14 mouse cellular contexts compared by ENCODE assay signal in genomic region chr9:56504511-56504910, GRCm38 (mm10).
DNase-seq lines count a peak whose midpoint lies in the region; ATAC-seq and TF ChIP-seq lines count a peak whose summit lies in the region.
"Had no signal": no experiment of that assay in that cellular context is flagged by ENCODE, and none has a peak within 500 bp of the region (broad histone marks: within the 10 kb centered on the region; RNA-seq: fewer than 3 reads in every experiment).

No protein-coding gene starts in this region.

- no peak for ATAC-seq in heart, embryonic 12.5 days (ENCODE audit: insufficient number of reproducible peaks, low FRiP score)
- ATAC-seq in liver, embryonic 12.5 days = no peak
- no peak for ATAC-seq in embryonic facial prominence, embryonic 14.5 days (ENCODE audit: low read depth)
- ATAC-seq in liver, embryonic 16.5 days (ENCODE audit: low read depth) = no peak
- ATAC-seq in forebrain, postnatal 0 days = no peak
- ATAC-seq: CD4-positive, CD25-positive, alpha-beta regulatory T cell, adult 4 months; midbrain, embryonic 15.5 days had no signal

- H3K79me2 ChIP-seq in liver, adult 2 months (ENCODE audit: control insufficient read depth, insufficient read depth, low read length) = no peaks in the 10 kb centered on the region

- H3K36me3 ChIP-seq in heart, embryonic 12.5 days = no peaks in the 10 kb centered on the region
- H3K36me3 ChIP-seq in liver, adult 2 months (ENCODE audit: control insufficient read depth, insufficient read depth, low read length) = no peaks in the 10 kb centered on the region
- no peaks in the 10 kb centered on the region for H3K36me3 ChIP-seq in liver, embryonic 12.5 days
- no peaks in the 10 kb centered on the region for H3K36me3 ChIP-seq in embryonic facial prominence, embryonic 14.5 days (ENCODE audit: control insufficient read depth, insufficient read depth, low read length)
- no peaks in the 10 kb centered on the region for H3K36me3 ChIP-seq in liver, embryonic 16.5 days (ENCODE audit: control insufficient read depth, insufficient read depth)
- no peaks in the 10 kb centered on the region for H3K36me3 ChIP-seq in forebrain, postnatal 0 days (ENCODE audit: insufficient read depth)
- H3K36me3 ChIP-seq: midbrain, embryonic 15.5 days; neural tube, embryonic 15.5 days had no signal

- TF ChIP-seq POLR2A in liver, adult 2 months (IDR thresholded peaks at IDR 0.05; ENCODE audit: extremely low read depth, insufficient read depth, low read length) = no peak

- no peak for DNase-seq in heart, adult 18-20 months
- DNase-seq in liver, adult 2 months (ENCODE audit: extremely low read depth, low read depth, low spot score) = no peak
- no peak for DNase-seq in embryonic facial prominence, embryonic 14.5 days (ENCODE audit: low spot score)
- DNase-seq in c-Kit-positive CD71-positive TER-119-positive erythroid progenitor cells, embryonic 14.5 days (ENCODE audit: low spot score) = no peak
- no peak for DNase-seq in forebrain, postnatal 0 days
- DNase-seq: cerebellum, postnatal 14 days; right cerebral cortex, postnatal 14 days had no signal

- 58% methylated on average over 5 of the region's 5 CpGs for WGBS in heart, embryonic 12.5 days
- 72% methylated on average over 5 of the region's 5 CpGs for WGBS in liver, adult 2 months
- 38% methylated on average over 5 of the region's 5 CpGs for WGBS in liver, embryonic 12.5 days (ENCODE audit: insufficient replicate concordance)
- WGBS in embryonic facial prominence, embryonic 14.5 days = 30% methylated on average over 5 of the region's 5 CpGs
- WGBS in liver, embryonic 16.5 days (ENCODE audit: insufficient replicate concordance) = 42% methylated on average over 5 of the region's 5 CpGs
- WGBS in forebrain, postnatal 0 days = 41% methylated on average over 5 of the region's 5 CpGs

- no peak overlapping the region for H3K4me3 ChIP-seq in heart, embryonic 12.5 days
- H3K4me3 ChIP-seq in liver, adult 2 months (ENCODE audit: insufficient read depth, low read depth, low read length) = no peak overlapping the region
- H3K4me3 ChIP-seq in liver, embryonic 12.5 days = no peak overlapping the region
- H3K4me3 ChIP-seq in embryonic facial prominence, embryonic 14.5 days (ENCODE audit: low read depth, low read length) = no peak overlapping the region
- H3K4me3 ChIP-seq in liver, embryonic 16.5 days (ENCODE audit: low read depth, low read length) = no peak overlapping the region
- no peak overlapping the region for H3K4me3 ChIP-seq in forebrain, postnatal 0 days (ENCODE audit: low read depth, low read length)
- H3K4me3 ChIP-seq: midbrain, embryonic 15.5 days; neural tube, embryonic 15.5 days had no signal

- no peaks in the 10 kb centered on the region for H3K27me3 ChIP-seq in heart, embryonic 12.5 days (replicated peaks)
- no peaks in the 10 kb centered on the region for H3K27me3 ChIP-seq in liver, adult 2 months (ENCODE audit: control insufficient read depth, insufficient read depth, low read length)
- peaks cover 7% of the 10 kb centered on the region; the same call in 1 of the 2 replicates for H3K27me3 ChIP-seq in liver, embryonic 12.5 days (replicated peaks)
- no peaks in the 10 kb centered on the region for H3K27me3 ChIP-seq in embryonic facial prominence, embryonic 14.5 days (replicated peaks; ENCODE audit: control insufficient read depth, insufficient read depth, low read length)
- no peaks in the 10 kb centered on the region for H3K27me3 ChIP-seq in liver, embryonic 16.5 days (ENCODE audit: control insufficient read depth, insufficient read depth, low read depth, low read length)
- no peaks in the 10 kb centered on the region for H3K27me3 ChIP-seq in forebrain, postnatal 0 days (ENCODE audit: insufficient read depth, low read length)
- H3K27me3 ChIP-seq: midbrain, embryonic 15.5 days; neural tube, embryonic 15.5 days had no signal

- no peak overlapping the region for H3K4me2 ChIP-seq in heart, embryonic 12.5 days
- no peak overlapping the region for H3K4me2 ChIP-seq in liver, embryonic 12.5 days
- no peak overlapping the region for H3K4me2 ChIP-seq in embryonic facial prominence, embryonic 14.5 days (ENCODE audit: low read depth, low read length)
- H3K4me2 ChIP-seq in liver, embryonic 16.5 days (ENCODE audit: low read depth, low read length) = no peak overlapping the region
- no peak overlapping the region for H3K4me2 ChIP-seq in forebrain, postnatal 0 days (ENCODE audit: low read depth)
- H3K4me2 ChIP-seq: midbrain, embryonic 15.5 days; neural tube, embryonic 15.5 days had no signal

- TF ChIP-seq CTCF in liver, adult 2 months (IDR thresholded peaks at IDR 0.05; ENCODE audit: low read depth, low read length) = no peak
- no peak for TF ChIP-seq CTCF in forebrain, postnatal 0 days (IDR thresholded peaks at IDR 0.05; ENCODE audit: low read depth)

- H3K27ac ChIP-seq in heart, embryonic 12.5 days (ENCODE audit: poor library complexity, severe bottlenecking) = peak overlapping the region; percentile 98
- peak overlapping the region; percentile 62 for H3K27ac ChIP-seq in liver, adult 2 months (replicated peaks; ENCODE audit: insufficient read depth, low read depth, low read length)
- no peak overlapping the region; the same call in 1 of the 2 replicates for H3K27ac ChIP-seq in liver, embryonic 12.5 days
- H3K27ac ChIP-seq in embryonic facial prominence, embryonic 14.5 days (replicated peaks; ENCODE audit: low read depth, low read length) = peak overlapping the region; percentile 99
- peak overlapping the region; percentile 30; the same call in 1 of the 2 replicates for H3K27ac ChIP-seq in liver, embryonic 16.5 days (ENCODE audit: low read length)
- no peak overlapping the region for H3K27ac ChIP-seq in forebrain, postnatal 0 days (ENCODE audit: low read depth, low read length)
- H3K27ac ChIP-seq: macrophage had no signal

- H3K9me3 ChIP-seq in heart, embryonic 12.5 days (replicated peaks) = no peaks in the 10 kb centered on the region
- H3K9me3 ChIP-seq in liver, embryonic 12.5 days (replicated peaks) = no peaks in the 10 kb centered on the region
- no peaks in the 10 kb centered on the region for H3K9me3 ChIP-seq in embryonic facial prominence, embryonic 14.5 days (ENCODE audit: control insufficient read depth, low read length)
- H3K9me3 ChIP-seq in liver, embryonic 16.5 days (replicated peaks; ENCODE audit: control insufficient read depth, low read length) = no peaks in the 10 kb centered on the region
- no peaks in the 10 kb centered on the region for H3K9me3 ChIP-seq in forebrain, postnatal 0 days (ENCODE audit: low read length)
- H3K9me3 ChIP-seq: midbrain, embryonic 15.5 days; neural tube, embryonic 15.5 days had no signal

- peaks cover 66% of the 10 kb centered on the region for H3K4me1 ChIP-seq in heart, embryonic 12.5 days (replicated peaks)
- peaks cover 17% of the 10 kb centered on the region for H3K4me1 ChIP-seq in liver, adult 2 months (ENCODE audit: control insufficient read depth, insufficient read depth, low read length)
- H3K4me1 ChIP-seq in liver, embryonic 12.5 days = peaks cover 49% of the 10 kb centered on the region
- H3K4me1 ChIP-seq in embryonic facial prominence, embryonic 14.5 days (ENCODE audit: control insufficient read depth, insufficient read depth, low read length) = peaks cover 62% of the 10 kb centered on the region
- H3K4me1 ChIP-seq in liver, embryonic 16.5 days (ENCODE audit: control insufficient read depth, low read depth, low read length) = no peaks in the 10 kb centered on the region; the same call in 1 of the 2 replicates
- H3K4me1 ChIP-seq in forebrain, postnatal 0 days (ENCODE audit: insufficient read depth) = peaks cover 27% of the 10 kb centered on the region

- no peak overlapping the region for H3K9ac ChIP-seq in heart, embryonic 12.5 days
- H3K9ac ChIP-seq in liver, adult 2 months (ENCODE audit: low read depth, low read length) = no peak overlapping the region
- H3K9ac ChIP-seq in liver, embryonic 12.5 days = no peak overlapping the region
- H3K9ac ChIP-seq in embryonic facial prominence, embryonic 14.5 days (ENCODE audit: low read depth, low read length) = no peak overlapping the region
- H3K9ac ChIP-seq in liver, embryonic 16.5 days (ENCODE audit: low read depth, low read length) = no peak overlapping the region
- no peak overlapping the region for H3K9ac ChIP-seq in forebrain, postnatal 0 days
- H3K9ac ChIP-seq: midbrain, embryonic 15.5 days; neural tube, embryonic 15.5 days had no signal

Comparison
In these comparisons a context has a peak if more than half of its experiments do, and no peak if none do; other contexts are left out.
1. H3K27ac ChIP-seq: peak in heart, embryonic 12.5 days (single experiment), liver, adult 2 months (single experiment), embryonic facial prominence, embryonic 14.5 days (single experiment) and liver, embryonic 16.5 days (single experiment); none in liver, embryonic 12.5 days (single experiment) and forebrain, postnatal 0 days (single experiment).